Mouse (Mus musculus) testis, postnatal 14 days (tissue): ENCODE measurements at regions not wholly inside any gene's neighbourhood (a gene's known extent, or its start where the extent isn't known, plus 50 kb on each side); places are given as distances from the start of the nearest gene placed in this dataset.
"Not testable (repeated sequence)": the region's sequence is repeated elsewhere in the genome, so short reads cannot be mapped to it uniquely, and the experiment has no call there.

ENCODE experiments used
- DNase-seq: peaks from one replicate; pipeline ENCODE4 v3.0.0; 2021; ENCODE audit warnings: low spot score

- no peak for DNase-seq
Measured at GRCm38 (mm10) chr4:31225741-31226140, 738.2 kb upstream of the Map3k7 start.

- DNase-seq, result no peak
Measured at GRCm38 (mm10) chr4:31268825-31269495, 694.9 kb upstream of the Map3k7 start.

- no peak for DNase-seq
Measured at GRCm38 (mm10) chr4:31274131-31274530, 689.8 kb upstream of the Map3k7 start.

GRCm38 (mm10) chr4:31290301-31290975 is 673.5 kb upstream of the Map3k7 start:
- no peak for DNase-seq

- no peak for DNase-seq
Measured at GRCm38 (mm10) chr4:31293752-31294151, 670.1 kb upstream of the Map3k7 start.

GRCm38 (mm10) chr4:31297848-31298247 is 666.0 kb upstream of the Map3k7 start:
- no peak for DNase-seq

GRCm38 (mm10) chr4:31319269-31319668 is 644.6 kb upstream of the Map3k7 start:
- no peak for DNase-seq

GRCm38 (mm10) chr4:31320734-31321507 is 643.0 kb upstream of the Map3k7 start:
- no peak for DNase-seq

- DNase-seq, result no peak
Measured at GRCm38 (mm10) chr4:31323816-31324215, 640.1 kb upstream of the Map3k7 start.

GRCm38 (mm10) chr4:31328798-31329197 is 635.1 kb upstream of the Map3k7 start:
- no peak for DNase-seq

GRCm38 (mm10) chr4:31331053-31331452 is 632.8 kb upstream of the Map3k7 start:
- no peak for DNase-seq

- DNase-seq, result no peak
Measured at GRCm38 (mm10) chr4:31335686-31336085, 628.2 kb upstream of the Map3k7 start.

- no peak for DNase-seq
Measured at GRCm38 (mm10) chr4:31337980-31338379, 625.9 kb upstream of the Map3k7 start.

- DNase-seq, result no peak
Measured at GRCm38 (mm10) chr4:31343312-31344248, 620.3 kb upstream of the Map3k7 start.

- not testable (repeated sequence) for DNase-seq
Measured at GRCm38 (mm10) chr4:31354046-31354445, 609.9 kb upstream of the Map3k7 start.

GRCm38 (mm10) chr4:31354953-31355352 is 608.9 kb upstream of the Map3k7 start:
- no peak for DNase-seq

- no peak for DNase-seq
Measured at GRCm38 (mm10) chr4:31366172-31366571, 597.7 kb upstream of the Map3k7 start.

GRCm38 (mm10) chr4:31367031-31367430 is 596.9 kb upstream of the Map3k7 start:
- no peak for DNase-seq

- DNase-seq, result no peak
Measured at GRCm38 (mm10) chr4:31370062-31370461, 593.8 kb upstream of the Map3k7 start.

- no peak for DNase-seq
Measured at GRCm38 (mm10) chr4:31381069-31381969, 582.6 kb upstream of the Map3k7 start.
